Mouse (Mus musculus) kidney, embryonic 15.5 days (tissue): Measurements from ENCODE around the gene Rtn3. TPM values are rescaled to one million over a fixed set of nuclear protein-coding genes. Genes with fewer than 3 reads are reported as not detected.
A peak's percentile ranks its signal among the peaks of the same experiment; 100 is the strongest.

Experiments
- ATAC-seq: fragments of 200-750 bp; cut with Nextera tagmentation; replicated peaks from 2 replicates; pipeline ENCODE4 v1.8.0; 2017; ENCODE audit warnings: moderate TSS enrichment; ENCODE audit not compliant: low FRiP score
- H3K27ac ChIP-seq: fragments of 300-500 bp; sonication (generic); 2 replicates; pipeline ENCODE4 v1.5.1; 2015; ENCODE audit warnings: mild to moderate bottlenecking, inconsistent platforms
- H3K27me3 ChIP-seq: fragments of 300-500 bp; sonication (generic); 2 replicates; pipeline ENCODE4 v1.6.1; 2015; ENCODE audit warnings: inconsistent platforms
- H3K36me3 ChIP-seq: fragments of 300-500 bp; sonication (generic); 2 replicates; pipeline ENCODE4 v1.6.1; 2015; ENCODE audit warnings: inconsistent platforms
- H3K4me1 ChIP-seq: fragments of 300-500 bp; sonication (generic); 2 replicates; pipeline ENCODE4 v1.6.1; 2015; ENCODE audit warnings: inconsistent platforms
- H3K4me2 ChIP-seq: fragments of 300-500 bp; sonication (generic); 2 replicates; pipeline ENCODE4 v1.6.1; 2015; ENCODE audit warnings: moderate library complexity, mild to moderate bottlenecking, inconsistent platforms
- H3K4me3 ChIP-seq: fragments of 300-500 bp; sonication (generic); replicated peaks from 2 replicates; pipeline ENCODE4 v1.5.1; 2015; ENCODE audit warnings: mild to moderate bottlenecking, inconsistent platforms
- H3K9ac ChIP-seq: fragments of 300-500 bp; sonication (generic); 2 replicates; pipeline ENCODE4 v1.6.1; 2015; ENCODE audit warnings: mild to moderate bottlenecking, inconsistent platforms
- H3K9me3 ChIP-seq: fragments of 300-500 bp; sonication (generic); replicated peaks from 2 replicates; pipeline ENCODE4 v1.6.1; 2016; ENCODE audit warnings: inconsistent platforms
- WGBS: fragments of 180-500 bp; shearing (Covaris S2); methylation state at CpG from one replicate; pipeline ENCODE4 v1.1.7; 2015; ENCODE audit warnings: mixed read lengths; 5-methylcytosine and 5-hydroxymethylcytosine counted together
- polyA plus RNA-seq: library from polyadenylated mRNA; unstranded; fragments of >200 nt; fragmentation: Nextera tagmentation; extraction: Ambion mirVana; gene quantifications from 2 replicates; pipeline ENCODE4 v1.2.1, GENCODE M21; 2015

Gene Rtn3
- polyA plus RNA-seq: 157 TPM in 2 replicates

- Histone ChIP-seq H3K4me2 (peak within 1 kb of the TSS; percentile 76), H3K9me3 (no peaks in the 10 kb centered on the region), H3K9ac (peak within 1 kb of the TSS; percentile 98), H3K4me1 (peaks cover 20% of the 10 kb centered on the region), H3K4me3 (peak within 1 kb of the TSS; percentile 98), H3K36me3 (no peaks in the 10 kb centered on the region), H3K27me3 (no peaks in the 10 kb centered on the region), H3K27ac (peak within 1 kb of the TSS; percentile 100)
- ATAC-seq: peak; percentile 96
- under 1% methylated on average over 80 of the region's 80 CpGs for WGBS
Measured at GRCm38 (mm10) chr19:7482599-7483511, at the start of gene Rtn3. Rtn3 (minus strand) TSS chr19:7483281.

GRCm38 (mm10) chr19:7531906-7532305, 48.8 kb upstream of the Rtn3 start:
- no peak overlapping the region for H3K4me2 ChIP-seq
- H3K27ac ChIP-seq: no peak overlapping the region
- H3K9ac ChIP-seq: no peak overlapping the region
- no peaks in the 10 kb centered on the region for H3K27me3 ChIP-seq
- H3K9me3 ChIP-seq: no peaks in the 10 kb centered on the region
- H3K4me1 ChIP-seq: no peaks in the 10 kb centered on the region
- WGBS: 87% methylated on average over 5 of the region's 5 CpGs
- no peak overlapping the region for H3K4me3 ChIP-seq
- peaks cover 79% of the 10 kb centered on the region for H3K36me3 ChIP-seq
- ATAC-seq: no peak

GRCm38 (mm10) chr19:7528639-7529428, 45.8 kb upstream of the Rtn3 start:
- Histone ChIP-seq H3K27ac (no peak overlapping the region), H3K9me3 (no peaks in the 10 kb centered on the region), H3K9ac (no peak overlapping the region), H3K27me3 (no peaks in the 10 kb centered on the region), H3K4me1 (no peaks in the 10 kb centered on the region), H3K4me3 (no peak overlapping the region), H3K36me3 (peaks cover 82% of the 10 kb centered on the region), H3K4me2 (no peak overlapping the region)
- WGBS: 56% methylated on average over 7 of the region's 7 CpGs
- ATAC-seq: no peak

GRCm38 (mm10) chr19:7524879-7525278, 41.8 kb upstream of the Rtn3 start:
- no peak overlapping the region for H3K4me3 ChIP-seq
- no peak overlapping the region for H3K4me2 ChIP-seq
- peaks cover 82% of the 10 kb centered on the region for H3K36me3 ChIP-seq
- no peak overlapping the region for H3K27ac ChIP-seq
- no peaks in the 10 kb centered on the region for H3K4me1 ChIP-seq
- H3K9me3 ChIP-seq: peaks cover 4% of the 10 kb centered on the region; the same call in 1 of the 2 replicates
- no peak overlapping the region for H3K9ac ChIP-seq
- WGBS: 66% methylated on average over 3 of the region's 3 CpGs
- ATAC-seq: no peak
- H3K27me3 ChIP-seq: no peaks in the 10 kb centered on the region

- Histone ChIP-seq H3K9ac (no peak overlapping the region), H3K36me3 (peaks cover 85% of the 10 kb centered on the region), H3K27me3 (no peaks in the 10 kb centered on the region), H3K4me3 (no peak overlapping the region), H3K4me1 (no peaks in the 10 kb centered on the region), H3K4me2 (no peak overlapping the region), H3K27ac (no peak overlapping the region), H3K9me3 (peaks cover 4% of the 10 kb centered on the region; the same call in 1 of the 2 replicates)
- ATAC-seq: no peak
Measured at GRCm38 (mm10) chr19:7523781-7524180, 40.7 kb upstream of the Rtn3 start.

- no peak for ATAC-seq
- no peaks in the 10 kb centered on the region for H3K4me1 ChIP-seq
- no peak overlapping the region for H3K27ac ChIP-seq
- peaks cover 4% of the 10 kb centered on the region; the same call in 1 of the 2 replicates for H3K9me3 ChIP-seq
- no peak overlapping the region for H3K9ac ChIP-seq
- WGBS: 90% methylated on average over 1 of the region's 1 CpGs
- H3K4me2 ChIP-seq: no peak overlapping the region
- H3K4me3 ChIP-seq: no peak overlapping the region
- H3K27me3 ChIP-seq: no peaks in the 10 kb centered on the region
- peaks cover 85% of the 10 kb centered on the region for H3K36me3 ChIP-seq
Measured at GRCm38 (mm10) chr19:7523292-7523691, 40.2 kb upstream of the Rtn3 start.

GRCm38 (mm10) chr19:7522856-7523255, 39.8 kb upstream of the Rtn3 start:
- H3K4me3 ChIP-seq: no peak overlapping the region
- 94% methylated on average over 2 of the region's 2 CpGs for WGBS
- H3K4me1 ChIP-seq: no peaks in the 10 kb centered on the region
- H3K4me2 ChIP-seq: no peak overlapping the region
- H3K9ac ChIP-seq: no peak overlapping the region
- H3K9me3 ChIP-seq: peaks cover 4% of the 10 kb centered on the region; the same call in 1 of the 2 replicates
- no peak for ATAC-seq
- H3K36me3 ChIP-seq: peaks cover 84% of the 10 kb centered on the region
- H3K27ac ChIP-seq: no peak overlapping the region
- H3K27me3 ChIP-seq: no peaks in the 10 kb centered on the region

GRCm38 (mm10) chr19:7521619-7522018, 38.5 kb upstream of the Rtn3 start:
- 93% methylated on average over 3 of the region's 3 CpGs for WGBS
- ATAC-seq: no peak
- no peak overlapping the region for H3K27ac ChIP-seq

GRCm38 (mm10) chr19:7516437-7516836, 33.4 kb upstream of the Rtn3 start:
- no peak for ATAC-seq
- H3K4me3 ChIP-seq: no peak overlapping the region
- H3K36me3 ChIP-seq: peaks cover 64% of the 10 kb centered on the region
- 92% methylated on average over 1 of the region's 1 CpGs for WGBS
- H3K9ac ChIP-seq: no peak overlapping the region
- no peak overlapping the region for H3K4me2 ChIP-seq
- no peak overlapping the region for H3K27ac ChIP-seq
- no peaks in the 10 kb centered on the region for H3K9me3 ChIP-seq
- H3K27me3 ChIP-seq: no peaks in the 10 kb centered on the region
- H3K4me1 ChIP-seq: no peaks in the 10 kb centered on the region

More at GRCm38 (mm10) chr19:7521619-7522018, 38.5 kb upstream of the Rtn3 start:
- H3K4me3 ChIP-seq: no peak overlapping the region
- no peak overlapping the region for H3K4me2 ChIP-seq
- no peaks in the 10 kb centered on the region for H3K4me1 ChIP-seq
- H3K9me3 ChIP-seq: peaks cover 4% of the 10 kb centered on the region; the same call in 1 of the 2 replicates
- peaks cover 80% of the 10 kb centered on the region for H3K36me3 ChIP-seq
- H3K27me3 ChIP-seq: no peaks in the 10 kb centered on the region
- H3K9ac ChIP-seq: no peak overlapping the region

- Histone ChIP-seq H3K4me2 (no peak overlapping the region), H3K9me3 (no peaks in the 10 kb centered on the region), H3K4me1 (no peaks in the 10 kb centered on the region), H3K27me3 (no peaks in the 10 kb centered on the region), H3K36me3 (peaks cover 30% of the 10 kb centered on the region), H3K4me3 (no peak overlapping the region), H3K9ac (no peak overlapping the region), H3K27ac (no peak overlapping the region)
- no peak for ATAC-seq
- 81% methylated on average over 4 of the region's 4 CpGs for WGBS
Measured at GRCm38 (mm10) chr19:7508026-7508425, 24.9 kb upstream of the Rtn3 start.

GRCm38 (mm10) chr19:7506321-7506720, 23.2 kb upstream of the Rtn3 start:
- no peak for ATAC-seq

GRCm38 (mm10) chr19:7502432-7502831, 19.4 kb upstream of the Rtn3 start:
- Histone ChIP-seq H3K9me3 (no peaks in the 10 kb centered on the region), H3K27ac (no peak overlapping the region), H3K27me3 (no peaks in the 10 kb centered on the region), H3K36me3 (no peaks in the 10 kb centered on the region), H3K4me1 (0 out of 2 replicates have a peak, but pooled peaks cover under 1% of the 10 kb centered on the region), H3K4me2 (no peak overlapping the region), H3K9ac (no peak overlapping the region), H3K4me3 (no peak overlapping the region)
- no peak for ATAC-seq
- WGBS: 85% methylated on average over 2 of the region's 2 CpGs

More at GRCm38 (mm10) chr19:7506321-7506720, 23.2 kb upstream of the Rtn3 start:
- H3K4me2 ChIP-seq: no peak overlapping the region
- H3K4me3 ChIP-seq: no peak overlapping the region
- no peak overlapping the region for H3K9ac ChIP-seq
- H3K9me3 ChIP-seq: no peaks in the 10 kb centered on the region
- no peaks in the 10 kb centered on the region for H3K4me1 ChIP-seq
- WGBS: 60% methylated on average over 1 of the region's 1 CpGs
- H3K36me3 ChIP-seq: peaks cover 19% of the 10 kb centered on the region
- H3K27ac ChIP-seq: no peak overlapping the region
- H3K27me3 ChIP-seq: no peaks in the 10 kb centered on the region
